Mouse (Mus musculus) midbrain, embryonic 12.5 days (tissue): ENCODE measurements around the gene Creb5. TPM values are rescaled to one million over a fixed set of nuclear protein-coding genes. Genes with fewer than 3 reads are reported as not detected.

Source experiments
- ATAC-seq: fragments of 200-750 bp; cut with Nextera tagmentation; 2 replicates; pipeline ENCODE4 v1.8.0; 2017; ENCODE audit warnings: low read depth, moderate TSS enrichment, moderate library complexity; ENCODE audit not compliant: low FRiP score
- H3K27ac ChIP-seq: fragments of 300-500 bp; sonication (generic); replicated peaks from 2 replicates; pipeline ENCODE4 v1.5.1; 2016; ENCODE audit warnings: mild to moderate bottlenecking
- H3K27me3 ChIP-seq: fragments of 300-500 bp; sonication (generic); 2 replicates; pipeline ENCODE4 v1.6.1; 2016; ENCODE audit warnings: mild to moderate bottlenecking
- H3K36me3 ChIP-seq: fragments of 300-500 bp; sonication (generic); 2 replicates; pipeline ENCODE4 v1.6.1; 2016
- H3K4me1 ChIP-seq: fragments of 300-500 bp; sonication (generic); 2 replicates; pipeline ENCODE4 v1.6.1; 2016
- H3K4me2 ChIP-seq: fragments of 300-500 bp; sonication (generic); replicated peaks from 2 replicates; pipeline ENCODE4 v1.6.1; 2016; ENCODE audit warnings: mild to moderate bottlenecking, moderate library complexity
- H3K4me3 ChIP-seq: fragments of 300-500 bp; sonication (generic); 2 replicates; pipeline ENCODE4 v1.5.1; 2016; ENCODE audit warnings: mild to moderate bottlenecking
- H3K9ac ChIP-seq: fragments of 300-500 bp; sonication (generic); replicated peaks from 2 replicates; pipeline ENCODE4 v1.6.1; 2016; ENCODE audit warnings: mild to moderate bottlenecking, moderate library complexity
- H3K9me3 ChIP-seq: fragments of 300-500 bp; sonication (generic); 2 replicates; pipeline ENCODE4 v1.6.1; 2016; ENCODE audit warnings: mild to moderate bottlenecking
- WGBS: fragments of 180-500 bp; shearing (Covaris S2); methylation state at CpG from one replicate; pipeline ENCODE4 v1.1.7; 2016; 5-methylcytosine and 5-hydroxymethylcytosine counted together
- polyA plus RNA-seq: library from polyadenylated mRNA; unstranded; fragments of >200 nt; fragmentation: Nextera tagmentation; extraction: Ambion mirVana; gene quantifications from 2 replicates; pipeline ENCODE4 v1.2.1, GENCODE M21; 2016

Creb5 gene
- polyA plus RNA-seq, 1 experiment from 2014 or later = 6.3 TPM

GRCm38 (mm10) chr6:53449437-53450173 is 162.5 kb downstream of the Creb5 start:
- H3K4me2 ChIP-seq = no peak overlapping the region
- WGBS = 70% methylated on average over 9 of the region's 9 CpGs

GRCm38 (mm10) chr6:53450494-53450893 is 163.4 kb downstream of the Creb5 start:
- no peak overlapping the region for H3K27ac ChIP-seq
- no peaks in the 10 kb centered on the region for H3K27me3 ChIP-seq
- H3K9me3 ChIP-seq = no peaks in the 10 kb centered on the region
- no peak overlapping the region for H3K4me3 ChIP-seq
- no peak overlapping the region for H3K4me2 ChIP-seq
- no peak for ATAC-seq
- 79% methylated on average over 3 of the region's 3 CpGs for WGBS
- no peak overlapping the region for H3K9ac ChIP-seq
- H3K4me1 ChIP-seq = peaks cover 10% of the 10 kb centered on the region
- no peaks in the 10 kb centered on the region for H3K36me3 ChIP-seq

More at GRCm38 (mm10) chr6:53449437-53450173, 162.5 kb downstream of the Creb5 start:
- ATAC-seq = no peak
- Histone ChIP-seq H3K4me3 (no peak overlapping the region), H3K9me3 (no peaks in the 10 kb centered on the region), H3K9ac (no peak overlapping the region), H3K27me3 (no peaks in the 10 kb centered on the region), H3K4me1 (peaks cover 10% of the 10 kb centered on the region), H3K36me3 (no peaks in the 10 kb centered on the region), H3K27ac (no peak overlapping the region)

- no peaks in the 10 kb centered on the region for H3K36me3 ChIP-seq
- 61% methylated on average over 6 of the region's 6 CpGs for WGBS
- no peak overlapping the region for H3K4me2 ChIP-seq
- H3K27ac ChIP-seq = no peak overlapping the region
- H3K4me3 ChIP-seq = no peak overlapping the region
- H3K4me1 ChIP-seq = peaks cover 10% of the 10 kb centered on the region
- no peaks in the 10 kb centered on the region for H3K9me3 ChIP-seq
- H3K9ac ChIP-seq = no peak overlapping the region
- H3K27me3 ChIP-seq = no peaks in the 10 kb centered on the region
- no peak for ATAC-seq
These were observed 165.2 kb downstream of the Creb5 start for GRCm38 (mm10) chr6:53452240-53452639.

GRCm38 (mm10) chr6:53455442-53455841 is 168.4 kb downstream of the Creb5 start:
- ATAC-seq = no peak
- 84% methylated on average over 4 of the region's 4 CpGs for WGBS
- Histone ChIP-seq H3K4me1 (peaks cover 8% of the 10 kb centered on the region), H3K4me2 (no peak overlapping the region), H3K36me3 (no peaks in the 10 kb centered on the region), H3K9me3 (no peaks in the 10 kb centered on the region), H3K9ac (no peak overlapping the region), H3K27ac (no peak overlapping the region), H3K4me3 (no peak overlapping the region), H3K27me3 (no peaks in the 10 kb centered on the region)

GRCm38 (mm10) chr6:53456111-53456510 is 169.0 kb downstream of the Creb5 start:
- H3K27ac ChIP-seq = no peak overlapping the region
- H3K27me3 ChIP-seq = no peaks in the 10 kb centered on the region
- no peaks in the 10 kb centered on the region for H3K9me3 ChIP-seq
- WGBS = 94% methylated on average over 5 of the region's 5 CpGs
- H3K4me3 ChIP-seq = no peak overlapping the region
- H3K36me3 ChIP-seq = no peaks in the 10 kb centered on the region
- no peak overlapping the region for H3K4me2 ChIP-seq
- no peak for ATAC-seq
- peaks cover 8% of the 10 kb centered on the region for H3K4me1 ChIP-seq
- H3K9ac ChIP-seq = no peak overlapping the region

- Histone ChIP-seq H3K9me3 (no peaks in the 10 kb centered on the region), H3K27ac (no peak overlapping the region), H3K4me3 (no peak overlapping the region), H3K27me3 (no peaks in the 10 kb centered on the region), H3K9ac (no peak overlapping the region), H3K4me1 (peaks cover 5% of the 10 kb centered on the region; the same call in 1 of the 2 replicates), H3K36me3 (no peaks in the 10 kb centered on the region), H3K4me2 (no peak overlapping the region)
- WGBS = 90% methylated on average over 6 of the region's 6 CpGs
- no peak for ATAC-seq
These were observed 173.1 kb downstream of the Creb5 start for GRCm38 (mm10) chr6:53459995-53460747.

- WGBS = 91% methylated on average over 6 of the region's 6 CpGs
These were observed 174.0 kb downstream of the Creb5 start for GRCm38 (mm10) chr6:53461056-53461455.

GRCm38 (mm10) chr6:53461775-53462770 is 175.0 kb downstream of the Creb5 start:
- Histone ChIP-seq H3K4me3 (no peak overlapping the region), H3K36me3 (no peaks in the 10 kb centered on the region), H3K9me3 (no peaks in the 10 kb centered on the region), H3K27ac (no peak overlapping the region), H3K27me3 (no peaks in the 10 kb centered on the region), H3K4me1 (peaks cover 5% of the 10 kb centered on the region; the same call in 1 of the 2 replicates), H3K4me2 (no peak overlapping the region), H3K9ac (no peak overlapping the region)
- no peak for ATAC-seq
- WGBS = 75% methylated on average over 12 of the region's 12 CpGs

More at GRCm38 (mm10) chr6:53461056-53461455, 174.0 kb downstream of the Creb5 start:
- Histone ChIP-seq H3K9ac (no peak overlapping the region), H3K4me2 (no peak overlapping the region), H3K4me1 (peaks cover 5% of the 10 kb centered on the region; the same call in 1 of the 2 replicates), H3K36me3 (no peaks in the 10 kb centered on the region), H3K9me3 (no peaks in the 10 kb centered on the region), H3K4me3 (no peak overlapping the region), H3K27me3 (no peaks in the 10 kb centered on the region), H3K27ac (no peak overlapping the region)
- no peak for ATAC-seq

- Histone ChIP-seq H3K27ac (no peak overlapping the region), H3K4me1 (peaks cover 5% of the 10 kb centered on the region; the same call in 1 of the 2 replicates), H3K9me3 (no peaks in the 10 kb centered on the region), H3K27me3 (no peaks in the 10 kb centered on the region), H3K36me3 (no peaks in the 10 kb centered on the region), H3K9ac (no peak overlapping the region), H3K4me3 (no peak overlapping the region), H3K4me2 (no peak overlapping the region)
- no peak for ATAC-seq
- WGBS = 70% methylated on average over 7 of the region's 7 CpGs
These were observed 175.7 kb downstream of the Creb5 start for GRCm38 (mm10) chr6:53462802-53463201.

- H3K27ac ChIP-seq = no peak overlapping the region
- 68% methylated on average over 6 of the region's 6 CpGs for WGBS
- no peaks in the 10 kb centered on the region for H3K9me3 ChIP-seq
- no peaks in the 10 kb centered on the region for H3K27me3 ChIP-seq
- no peak overlapping the region for H3K9ac ChIP-seq
- ATAC-seq = no peak
- no peak overlapping the region for H3K4me3 ChIP-seq
- peaks cover 4% of the 10 kb centered on the region; the same call in 1 of the 2 replicates for H3K4me1 ChIP-seq
- no peak overlapping the region for H3K4me2 ChIP-seq
- no peaks in the 10 kb centered on the region for H3K36me3 ChIP-seq
These were observed 176.3 kb downstream of the Creb5 start for GRCm38 (mm10) chr6:53463261-53463813.

GRCm38 (mm10) chr6:53469204-53469603 is 182.1 kb downstream of the Creb5 start:
- Histone ChIP-seq H3K9me3 (no peaks in the 10 kb centered on the region), H3K4me1 (no peaks in the 10 kb centered on the region), H3K36me3 (no peaks in the 10 kb centered on the region), H3K4me3 (no peak overlapping the region), H3K9ac (no peak overlapping the region), H3K27ac (no peak overlapping the region), H3K27me3 (no peaks in the 10 kb centered on the region), H3K4me2 (no peak overlapping the region)
- no peak for ATAC-seq
- 82% methylated on average over 4 of the region's 4 CpGs for WGBS
